Mouse (Mus musculus) thymus, adult 2 months (tissue): ENCODE measurements at regions not wholly inside any gene's neighbourhood (a gene's known extent, or its start where the extent isn't known, plus 50 kb on each side); places are given as distances from the start of the nearest gene placed in this dataset.

Experiments used
- DNase-seq: peaks from one replicate; pipeline ENCODE4 v3.0.0; 2021
- H3K27ac ChIP-seq: fragments of 200-500 bp; 2 replicates; pipeline ENCODE4 v1.5.1; 2012; ENCODE audit warnings: low read length, control low read depth; ENCODE audit not compliant: control insufficient read depth, insufficient read depth
- H3K27me3 ChIP-seq: fragments of 200-500 bp; 2 replicates; pipeline ENCODE4 v1.6.1; 2012; ENCODE audit warnings: mild to moderate bottlenecking, low read length, moderate library complexity, mixed read lengths; ENCODE audit not compliant: control insufficient read depth, insufficient read depth
- H3K36me3 ChIP-seq: fragments of 200-500 bp; 2 replicates; pipeline ENCODE4 v1.6.1; 2012; ENCODE audit warnings: mild to moderate bottlenecking, low read length, moderate library complexity; ENCODE audit not compliant: control insufficient read depth, insufficient read depth
- H3K4me1 ChIP-seq: fragments of 200-500 bp; replicated peaks from 2 replicates; pipeline ENCODE4 v1.6.1; 2012; ENCODE audit warnings: low read length; ENCODE audit not compliant: control insufficient read depth, insufficient read depth
- H3K4me3 ChIP-seq: fragments of 200-500 bp; 2 replicates; pipeline ENCODE4 v1.5.1; 2012; ENCODE audit warnings: mild to moderate bottlenecking, low read length, control low read depth, moderate library complexity; ENCODE audit not compliant: control insufficient read depth, insufficient read depth
- CTCF ChIP-seq: fragments of 200-500 bp; IDR thresholded peaks from 2 replicates; pipeline ENCODE4 v1.5.1; 2012; ENCODE audit warnings: mild to moderate bottlenecking, control low read depth, low read length, moderate library complexity, borderline replicate concordance; ENCODE audit not compliant: control insufficient read depth, poor library complexity, insufficient read depth; ENCODE audit errors: extremely low read depth
- POLR2A ChIP-seq: fragments of 200-500 bp; IDR thresholded peaks from 2 replicates; pipeline ENCODE4 v1.6.1; 2012; ENCODE audit warnings: mild to moderate bottlenecking, low read length, control low read depth, moderate library complexity; ENCODE audit not compliant: control insufficient read depth, poor library complexity, insufficient read depth; ENCODE audit errors: extremely low read depth
- WGBS: fragments of 180-500 bp; shearing (Covaris S2); methylation state at CpG from one replicate; pipeline ENCODE4 v1.1.7; 2018; 5-methylcytosine and 5-hydroxymethylcytosine counted together

GRCm38 (mm10) chr15:88491091-88491366, 109.1 kb upstream of the Zdhhc25 start:
- no peaks in the 10 kb centered on the region for H3K36me3 ChIP-seq
- DNase-seq, result no peak
- no peak overlapping the region for H3K27ac ChIP-seq
- no peaks in the 10 kb centered on the region for H3K27me3 ChIP-seq
- no peak overlapping the region for H3K4me3 ChIP-seq
- TF ChIP-seq CTCF, result no peak
- H3K4me1 ChIP-seq, result no peaks in the 10 kb centered on the region
- 88% methylated on average over 5 of the region's 5 CpGs for WGBS

GRCm38 (mm10) chr15:88497957-88498356, 102.1 kb upstream of the Zdhhc25 start:
- Histone ChIP-seq H3K4me3 (no peak overlapping the region), H3K36me3 (no peaks in the 10 kb centered on the region), H3K4me1 (no peaks in the 10 kb centered on the region), H3K27me3 (no peaks in the 10 kb centered on the region), H3K27ac (no peak overlapping the region)
- DNase-seq, result no peak
- 94% methylated on average over 7 of the region's 7 CpGs for WGBS
- TF ChIP-seq CTCF, result no peak
- TF ChIP-seq POLR2A, result no peak

GRCm38 (mm10) chr15:88502311-88502710, 97.8 kb upstream of the Zdhhc25 start:
- no peak for DNase-seq
- no peaks in the 10 kb centered on the region for H3K27me3 ChIP-seq
- WGBS, result 92% methylated on average over 2 of the region's 2 CpGs
- TF ChIP-seq POLR2A (no peak), CTCF (no peak)
- H3K4me3 ChIP-seq, result no peak overlapping the region
- no peak overlapping the region for H3K27ac ChIP-seq
- no peaks in the 10 kb centered on the region for H3K4me1 ChIP-seq
- no peaks in the 10 kb centered on the region for H3K36me3 ChIP-seq

GRCm38 (mm10) chr15:88503896-88504295, 96.2 kb upstream of the Zdhhc25 start:
- Histone ChIP-seq H3K4me3 (no peak overlapping the region), H3K27ac (no peak overlapping the region), H3K27me3 (no peaks in the 10 kb centered on the region), H3K4me1 (no peaks in the 10 kb centered on the region), H3K36me3 (no peaks in the 10 kb centered on the region)
- WGBS, result 96% methylated on average over 7 of the region's 7 CpGs
- no peak for TF ChIP-seq POLR2A
- DNase-seq, result no peak

GRCm38 (mm10) chr15:88505491-88506119, 94.5 kb upstream of the Zdhhc25 start:
- 82% methylated on average over 13 of the region's 13 CpGs for WGBS
- Histone ChIP-seq H3K4me1 (no peaks in the 10 kb centered on the region), H3K4me3 (no peak overlapping the region), H3K27me3 (no peaks in the 10 kb centered on the region), H3K36me3 (no peaks in the 10 kb centered on the region), H3K27ac (no peak overlapping the region)
- DNase-seq, result no peak
- TF ChIP-seq POLR2A (no peak), CTCF (no peak)

- Histone ChIP-seq H3K27ac (no peak overlapping the region), H3K4me1 (no peaks in the 10 kb centered on the region), H3K36me3 (no peaks in the 10 kb centered on the region), H3K4me3 (no peak overlapping the region), H3K27me3 (no peaks in the 10 kb centered on the region)
- no peak for DNase-seq
- 72% methylated on average over 2 of the region's 2 CpGs for WGBS
- TF ChIP-seq CTCF (no peak), POLR2A (no peak)
Observed at GRCm38 (mm10) chr15:88507886-88508285, 92.2 kb upstream of the Zdhhc25 start.

GRCm38 (mm10) chr15:88508971-88509370, 91.1 kb upstream of the Zdhhc25 start:
- no peaks in the 10 kb centered on the region for H3K36me3 ChIP-seq
- TF ChIP-seq POLR2A (no peak), CTCF (no peak)
- no peaks in the 10 kb centered on the region for H3K27me3 ChIP-seq
- no peak overlapping the region for H3K4me3 ChIP-seq
- 55% methylated on average over 6 of the region's 6 CpGs for WGBS
- DNase-seq, result no peak
- H3K27ac ChIP-seq, result no peak overlapping the region
- no peaks in the 10 kb centered on the region for H3K4me1 ChIP-seq
